Mouse (Mus musculus): ENCODE results near the gene S1pr5. TPM values are rescaled to one million over a fixed set of nuclear protein-coding genes. Genes with fewer than 3 reads are reported as not detected.
"Not testable (repeated sequence)": the region's sequence is repeated elsewhere in the genome, so short reads cannot be mapped to it uniquely, and the experiment has no call there.

S1pr5 gene
- total RNA-seq, 2 experiments from 2014 or later, result 0.09 to 0.19 TPM

GRCm38 (mm10) chr9:21204528-21205272, 43.5 kb downstream of the S1pr5 start:
- no peak for DNase-seq

- DNase-seq, result no peak
Observed at GRCm38 (mm10) chr9:21204156-21204527, 44.1 kb downstream of the S1pr5 start.

- DNase-seq, result no peak
Observed at GRCm38 (mm10) chr9:21198960-21199359, 49.3 kb downstream of the S1pr5 start.

- no peak for DNase-seq
Observed at GRCm38 (mm10) chr9:21197981-21198380, 50.3 kb downstream of the S1pr5 start.

- no peak for DNase-seq
Observed at GRCm38 (mm10) chr9:21196521-21197433, 51.5 kb downstream of the S1pr5 start.

GRCm38 (mm10) chr9:21195736-21196505, 52.3 kb downstream of the S1pr5 start:
- DNase-seq, result not testable (repeated sequence)

GRCm38 (mm10) chr9:21194787-21195493, 53.3 kb downstream of the S1pr5 start:
- DNase-seq, result no peak

- DNase-seq, result no peak
Observed at GRCm38 (mm10) chr9:21193786-21194185, 54.5 kb downstream of the S1pr5 start.

Other genes with a start within 250 kb of the S1pr5 start
- gene Mrpl4, start 245.7 kb downstream of the S1pr5 start, total RNA-seq (2021), result 10 to 100 TPM; 48.4 to 49.1 TPM
- gene Icam1, start 232.5 kb downstream of the S1pr5 start, total RNA-seq (2021), result 1 to 10 TPM; 3.8 to 5.6 TPM
- gene Icam4, start 219.1 kb downstream of the S1pr5 start, total RNA-seq (2021), result under 1 TPM in 1 of 2 experiments, not detected in 1; 0.70 TPM
- gene Icam5, start 216.4 kb downstream of the S1pr5 start, total RNA-seq (2021), result under 1 TPM; 0.14 to 0.25 TPM
- not detected for gene Zglp1, start 181.3 kb downstream of the S1pr5 start, total RNA-seq (2021)
- gene Gm49373, start 175.3 kb downstream of the S1pr5 start, total RNA-seq (2021), result under 1 TPM; 0.14 to 0.32 TPM
- gene Fdx1l, start 174.8 kb downstream of the S1pr5 start, total RNA-seq (2021), result 10 to 100 TPM; 24.2 to 24.9 TPM
- 1 to 10 TPM in 1 of 2 experiments, under 1 TPM in 1; 0.61 to 1.2 TPM for gene Gm38431, start 156.4 kb downstream of the S1pr5 start, total RNA-seq (2021)
- gene Raver1, start 156.4 kb downstream of the S1pr5 start, total RNA-seq (2021), result 10 to 100 TPM; 22.1 to 25.6 TPM
- gene Tyk2, start 117.2 kb downstream of the S1pr5 start, total RNA-seq (2021), result 1 to 10 TPM; 5.1 to 7.6 TPM
- 100 to 1,000 TPM; 138 to 151 TPM for gene Cdc37, start 98.5 kb downstream of the S1pr5 start, total RNA-seq (2021)
- 10 to 100 TPM; 22.1 to 23.2 TPM for gene Pde4a, start 82.7 kb downstream of the S1pr5 start, total RNA-seq (2021)
- gene Keap1, start 9.1 kb downstream of the S1pr5 start, total RNA-seq (2021), result 10 to 100 TPM; 59.6 to 60.9 TPM
- gene Atg4d, start 16.9 kb upstream of the S1pr5 start, total RNA-seq (2021), result 10 to 100 TPM; 28.4 to 31.9 TPM
- 10 to 100 TPM; 10.8 to 14.5 TPM for gene Kri1, start 39.5 kb upstream of the S1pr5 start, total RNA-seq (2021)
- 10 to 100 TPM; 14.2 to 16.1 TPM for gene Cdkn2d, start 43.0 kb upstream of the S1pr5 start, total RNA-seq (2021)
- gene Ap1m2, start 63.9 kb upstream of the S1pr5 start, total RNA-seq (2021), result not detected
- 100 to 1,000 TPM; 131 to 140 TPM for gene Slc44a2, start 72.3 kb upstream of the S1pr5 start, total RNA-seq (2021)
- gene Ilf3, start 119.4 kb upstream of the S1pr5 start, total RNA-seq (2021), result 10 to 100 TPM; 34.9 to 49.0 TPM
- 10 to 100 TPM in 1 of 2 experiments, 1 to 10 TPM in 1; 8.5 to 11.4 TPM for gene Qtrt1, start 163.4 kb upstream of the S1pr5 start, total RNA-seq (2021)
- 10 to 100 TPM; 52.4 to 64.5 TPM for gene Dnm2, start 176.5 kb upstream of the S1pr5 start, total RNA-seq (2021)